Mouse (Mus musculus): Measurements from ENCODE around the gene Sirpa.
A peak's percentile ranks its signal among the peaks of the same experiment; 100 is the strongest.

The Sirpa gene

DNA sequence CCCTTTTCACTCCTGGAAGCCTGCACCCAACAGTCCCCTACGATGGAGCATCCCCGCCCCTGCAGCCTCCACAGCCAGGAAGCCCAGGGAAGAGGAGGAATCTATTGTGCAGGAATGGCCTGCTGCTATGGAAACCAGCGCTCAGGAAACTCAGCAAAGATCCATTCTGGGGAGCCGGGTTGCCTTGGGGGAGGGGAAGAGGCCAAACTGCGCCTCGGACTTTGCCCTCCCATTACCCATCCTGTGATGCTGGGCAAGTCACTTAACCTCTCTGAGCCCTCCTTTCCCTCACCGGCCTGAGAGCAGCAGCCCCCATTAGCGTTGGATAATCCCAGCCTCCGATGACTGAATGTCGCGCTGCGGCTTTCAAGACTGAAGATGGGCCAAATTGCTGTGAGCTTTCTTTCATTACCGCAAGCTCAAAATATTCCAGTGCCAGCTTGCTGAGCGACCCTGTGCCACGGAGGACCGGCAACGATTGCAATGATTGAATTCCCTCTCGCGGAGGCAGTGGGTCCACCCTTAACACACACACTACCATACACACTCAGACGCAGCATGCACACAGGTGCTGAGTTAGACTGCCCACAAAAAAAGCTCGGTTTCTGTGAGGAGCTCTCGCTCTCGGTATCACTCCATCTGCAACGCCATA, 18.1 kb upstream of the Sirpa start:
- TF ChIP-seq GATA4 (IDR thresholded peaks at IDR 0.05; ENCODE audit: insufficient replicate concordance, low read length) = no peak

DNA sequence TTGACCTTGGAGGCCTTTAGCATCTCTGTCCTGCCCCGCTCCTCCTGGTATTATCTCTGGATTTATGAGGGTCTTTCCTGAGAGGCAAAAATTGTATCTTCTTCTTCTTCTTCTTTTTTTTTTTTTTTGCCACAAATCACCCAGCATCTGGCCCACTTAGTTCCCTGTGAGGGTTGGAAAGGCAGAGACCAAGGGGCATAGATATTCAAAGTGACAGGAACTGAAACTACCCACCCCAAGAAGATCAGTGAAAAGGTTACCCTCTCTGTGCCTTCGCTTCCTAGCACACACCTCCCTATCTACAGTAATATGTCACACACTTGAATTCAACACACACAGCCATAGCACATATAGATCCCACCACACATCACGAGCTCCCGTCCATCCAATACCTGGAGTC, 17.5 kb upstream of the Sirpa start:
- TF ChIP-seq GATA4 (IDR thresholded peaks at IDR 0.05; ENCODE audit: insufficient replicate concordance, low read length) = no peak

DNA sequence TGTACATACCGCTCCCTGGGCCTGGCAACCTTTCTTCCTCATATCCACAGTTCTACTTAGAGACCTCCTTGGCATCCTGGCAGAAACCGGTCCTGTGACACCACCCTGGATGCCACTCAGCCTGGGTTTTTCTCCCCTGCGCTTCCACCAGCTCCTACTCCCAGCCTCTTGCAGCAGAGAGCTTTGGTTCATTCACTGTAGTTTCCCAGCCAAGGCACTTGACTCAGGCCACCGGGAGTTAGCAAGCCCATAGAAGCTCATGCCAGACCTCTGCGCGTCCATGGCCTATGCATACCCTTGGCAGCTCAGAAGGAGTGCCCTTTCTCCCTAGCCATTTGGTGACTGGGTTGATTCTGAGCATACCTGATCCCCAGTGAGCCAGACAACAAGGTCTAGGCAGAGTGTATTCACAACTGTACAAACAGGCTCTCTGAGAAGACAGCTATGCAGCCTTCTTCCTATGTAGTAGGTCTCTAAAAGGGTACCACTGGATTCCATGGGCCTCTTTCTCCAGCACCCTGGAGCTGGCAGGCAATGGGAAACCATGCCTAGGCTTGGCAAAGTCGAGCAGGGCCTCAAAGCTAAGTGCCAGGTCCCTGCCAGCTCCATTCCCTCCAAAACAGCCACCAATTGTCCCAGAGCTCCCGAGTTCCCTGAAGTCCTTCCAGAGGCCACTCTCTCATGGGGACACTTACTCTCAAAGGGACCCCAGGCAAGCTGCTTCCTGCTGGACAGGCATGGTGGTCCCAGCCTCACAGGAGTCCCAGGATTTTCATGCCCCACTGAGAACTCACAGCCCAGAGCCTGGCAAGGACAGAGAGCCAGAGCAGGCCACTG, 15.8 kb upstream of the Sirpa start:
- no peak for TF ChIP-seq GATA4 (IDR thresholded peaks at IDR 0.05; ENCODE audit: insufficient replicate concordance, low read length)

DNA sequence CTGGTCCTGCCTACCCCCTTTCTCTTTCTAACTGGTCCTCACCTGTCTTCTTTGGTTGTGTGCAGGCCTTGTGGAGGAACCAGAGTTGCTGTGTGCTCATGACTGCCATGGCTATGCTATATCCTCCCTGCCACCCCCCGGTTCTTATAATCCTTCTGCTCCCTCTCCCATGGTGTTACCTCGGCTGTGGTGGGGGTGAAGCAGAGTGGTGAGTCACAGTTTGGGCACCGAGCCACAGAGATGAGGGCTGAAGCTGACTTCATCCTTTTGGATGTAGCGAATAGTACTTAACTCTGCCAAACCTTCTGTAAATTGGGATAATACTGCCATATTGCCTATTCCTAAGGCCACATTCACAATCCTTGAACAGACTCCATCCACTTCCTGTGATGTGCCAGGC, 12.0 kb upstream of the Sirpa start:
- no peak for TF ChIP-seq GATA4 (IDR thresholded peaks at IDR 0.05; ENCODE audit: insufficient replicate concordance, low read length)

DNA sequence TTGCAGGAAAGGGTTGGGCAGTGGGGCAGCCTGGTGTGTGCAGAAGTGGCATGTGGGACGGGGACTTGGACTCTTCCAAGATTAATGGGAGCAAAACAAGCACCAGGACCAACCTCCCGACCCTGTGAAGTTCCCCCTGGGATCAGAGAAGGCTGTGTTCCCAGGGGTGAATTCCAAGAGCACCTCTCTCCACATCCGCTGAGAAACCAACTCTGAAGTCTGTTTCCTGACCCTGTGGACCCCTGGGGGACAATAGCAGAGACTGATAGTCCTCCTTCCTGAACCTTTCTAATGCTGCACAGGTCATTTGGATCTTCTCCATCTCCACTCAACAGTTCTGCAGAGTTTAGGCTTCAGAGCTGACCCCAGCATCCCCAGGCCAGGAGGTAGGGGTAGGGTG, 10.8 kb upstream of the Sirpa start:
- peak; percentile 10; the same call in 1 of the 2 replicates for TF ChIP-seq GATA4 (IDR thresholded peaks at IDR 0.05; ENCODE audit: insufficient replicate concordance, low read length)

DNA sequence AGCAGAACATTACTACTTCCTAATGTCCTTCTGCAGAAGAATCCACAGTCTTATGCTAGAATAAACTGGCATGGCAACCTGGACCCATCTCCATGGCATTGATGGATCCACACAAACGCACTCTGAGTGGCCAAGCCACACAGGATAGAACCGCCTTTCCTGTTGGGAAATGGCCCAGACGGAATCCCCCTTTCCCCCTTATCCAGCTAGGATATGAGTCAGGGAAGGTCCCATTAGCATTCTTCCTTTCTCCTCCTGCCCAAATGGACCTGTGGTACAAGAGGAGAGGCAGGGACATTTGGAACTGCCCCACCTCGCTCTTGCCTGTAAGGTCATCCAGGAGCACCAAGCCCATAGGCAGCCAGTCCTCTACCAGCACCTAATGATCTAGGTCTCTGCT, 10.4 kb upstream of the Sirpa start:
- no peak for TF ChIP-seq GATA4 (IDR thresholded peaks at IDR 0.05; ENCODE audit: insufficient replicate concordance, low read length)

DNA sequence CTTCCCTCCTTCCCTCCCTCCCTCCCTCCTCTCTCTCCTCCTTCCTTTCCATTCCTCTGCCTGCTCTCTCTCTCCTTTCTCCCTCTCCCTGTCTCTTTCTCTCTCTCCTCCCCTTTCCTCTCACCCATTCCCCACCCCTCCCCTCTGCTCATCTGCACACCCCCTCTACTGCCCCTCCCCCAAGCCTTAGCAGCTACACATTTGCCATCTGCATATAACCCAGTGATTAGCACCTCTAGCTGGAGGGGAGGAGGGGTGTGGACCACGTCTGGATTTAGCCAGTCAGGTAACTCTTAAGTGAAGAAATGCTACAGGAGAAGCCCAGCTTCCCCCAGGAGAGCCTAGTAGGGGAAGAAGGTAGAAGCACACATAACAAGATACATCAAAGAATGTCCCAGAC, 7.7 kb upstream of the Sirpa start:
- TF ChIP-seq GATA4 (IDR thresholded peaks at IDR 0.05; ENCODE audit: insufficient replicate concordance, low read length) = no peak

DNA sequence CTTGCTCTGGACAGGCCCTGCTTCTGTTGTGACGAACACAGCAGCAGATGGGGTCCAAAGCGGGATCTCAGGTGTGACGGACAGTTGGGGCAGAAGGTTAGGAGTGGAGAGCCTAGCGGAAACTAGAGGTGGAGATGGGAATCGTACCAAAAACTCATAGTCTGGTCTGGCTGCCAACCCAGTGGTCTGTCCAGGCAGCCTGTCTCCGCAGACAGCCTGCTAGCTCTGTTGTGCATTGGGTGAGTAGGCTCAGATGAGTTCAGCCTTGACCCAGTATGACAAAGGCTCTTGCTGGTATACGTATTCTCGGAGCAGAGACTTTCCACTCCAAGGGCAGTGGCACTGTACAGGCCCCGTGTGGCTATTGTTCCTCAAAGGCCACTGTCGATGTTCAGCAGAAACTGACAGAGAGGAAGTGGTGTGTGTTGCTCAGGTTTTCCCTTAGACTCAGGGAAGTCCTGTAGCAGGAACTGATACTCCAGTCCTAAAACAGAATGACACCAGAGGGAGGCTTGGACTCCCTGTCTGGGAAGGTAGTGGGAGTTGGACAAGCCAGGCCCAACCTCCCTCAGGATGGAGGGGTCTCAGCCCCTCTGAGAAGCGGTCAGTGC, 6.6 kb upstream of the Sirpa start:
- no peak for TF ChIP-seq GATA4 (IDR thresholded peaks at IDR 0.05; ENCODE audit: insufficient replicate concordance, low read length)

DNA sequence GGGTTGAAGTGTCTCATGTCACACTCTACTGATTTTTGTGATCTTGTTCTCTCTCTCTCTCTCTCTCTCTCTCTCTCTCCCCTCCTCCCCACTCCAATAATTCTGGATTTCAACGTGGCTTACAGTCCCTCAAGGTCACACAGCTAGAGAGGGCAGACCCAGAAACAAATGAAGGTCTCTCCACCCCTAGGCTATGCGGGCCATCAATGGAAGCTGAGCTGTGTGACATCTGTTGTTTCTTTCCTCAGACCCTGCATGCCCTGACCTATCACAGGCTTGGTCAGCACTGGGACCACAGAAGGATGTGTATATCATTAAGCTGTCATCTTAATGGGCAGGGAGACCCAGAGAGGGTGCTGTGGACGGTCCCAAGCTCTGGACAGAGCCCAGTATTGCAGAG, 5.4 kb upstream of the Sirpa start:
- TF ChIP-seq GATA4 (IDR thresholded peaks at IDR 0.05; ENCODE audit: insufficient replicate concordance, low read length) = no peak

DNA sequence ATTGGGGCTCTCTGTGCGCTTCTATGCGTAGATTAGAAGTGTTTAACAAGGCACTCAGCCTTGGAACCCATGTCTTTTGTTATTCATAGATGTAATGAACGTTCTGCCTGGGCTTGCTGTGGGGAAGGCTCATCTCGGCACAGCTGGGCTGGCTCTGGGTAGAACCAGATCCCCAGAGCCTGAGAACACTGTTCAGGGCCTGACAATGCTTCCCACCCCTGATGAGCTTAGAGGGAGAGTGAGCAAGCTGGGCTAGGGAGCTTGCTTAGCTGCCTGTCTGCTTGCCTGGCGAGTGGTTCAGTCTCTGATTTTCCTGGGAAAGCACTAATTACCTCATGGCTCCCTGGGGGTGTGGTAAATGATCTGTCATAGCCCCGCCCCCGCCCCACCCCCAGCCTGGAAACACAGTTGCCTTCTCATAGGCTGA, 4.8 kb upstream of the Sirpa start:
- no peak for TF ChIP-seq GATA4 (IDR thresholded peaks at IDR 0.05; ENCODE audit: insufficient replicate concordance, low read length)

DNA sequence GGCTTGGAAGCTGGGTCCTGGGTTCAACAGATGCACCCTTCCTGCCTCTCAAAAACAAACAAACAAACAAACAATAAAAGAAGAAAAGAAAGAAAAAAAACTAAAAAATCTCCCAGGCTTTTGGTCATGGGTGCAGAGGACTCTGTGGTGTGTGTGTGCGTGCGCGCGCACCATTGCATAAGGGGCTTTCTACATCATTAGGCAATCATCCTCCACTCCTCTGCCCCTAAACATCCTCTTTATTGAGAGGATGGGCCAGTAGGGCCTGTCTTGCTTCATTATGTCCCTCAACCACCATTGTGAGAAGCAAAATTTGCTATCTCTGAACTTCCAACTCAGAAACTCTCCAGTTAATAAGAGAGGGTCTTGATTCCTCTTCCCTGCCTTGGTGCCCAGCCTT, 738 bp upstream of the Sirpa start:
- TF ChIP-seq GATA4 (IDR thresholded peaks at IDR 0.05; ENCODE audit: insufficient replicate concordance, low read length) = no peak

DNA sequence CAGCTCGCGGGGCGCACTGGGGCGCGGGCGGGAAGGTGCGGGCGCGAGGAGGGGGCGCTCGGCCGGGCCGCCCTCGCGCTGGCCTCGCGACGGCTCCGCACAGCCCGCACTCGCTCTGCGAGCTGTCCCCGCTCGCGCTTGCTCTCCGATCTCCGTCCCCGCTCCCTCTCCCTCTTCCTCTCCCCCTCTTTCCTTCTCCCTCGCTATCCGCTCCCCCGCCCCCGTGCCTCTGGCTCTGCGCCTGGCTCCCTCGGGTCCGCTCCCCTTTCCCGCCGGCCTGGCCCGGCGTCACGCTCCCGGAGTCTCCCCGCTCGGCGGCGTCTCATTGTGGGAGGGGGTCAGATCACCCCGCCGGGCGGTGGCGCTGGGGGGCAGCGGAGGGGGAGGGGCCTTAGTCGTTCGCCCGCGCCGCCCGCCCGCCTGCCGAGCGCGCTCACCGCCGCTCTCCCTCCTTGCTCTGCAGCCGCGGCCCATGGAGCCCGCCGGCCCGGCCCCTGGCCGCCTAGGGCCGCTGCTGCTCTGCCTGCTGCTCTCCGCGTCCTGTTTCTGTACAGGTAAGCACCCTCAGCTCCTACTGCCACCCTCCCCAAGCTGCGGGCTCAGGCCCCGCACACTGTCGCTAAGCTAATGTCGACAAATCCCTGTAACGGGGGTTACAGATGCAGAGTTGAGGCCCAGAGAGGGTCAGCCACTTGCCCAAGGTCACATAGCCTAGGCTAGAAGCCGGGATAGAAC, 673 bp downstream of the Sirpa start:
- no peak for TF ChIP-seq GATA4 (IDR thresholded peaks at IDR 0.05; ENCODE audit: insufficient replicate concordance, low read length)

DNA sequence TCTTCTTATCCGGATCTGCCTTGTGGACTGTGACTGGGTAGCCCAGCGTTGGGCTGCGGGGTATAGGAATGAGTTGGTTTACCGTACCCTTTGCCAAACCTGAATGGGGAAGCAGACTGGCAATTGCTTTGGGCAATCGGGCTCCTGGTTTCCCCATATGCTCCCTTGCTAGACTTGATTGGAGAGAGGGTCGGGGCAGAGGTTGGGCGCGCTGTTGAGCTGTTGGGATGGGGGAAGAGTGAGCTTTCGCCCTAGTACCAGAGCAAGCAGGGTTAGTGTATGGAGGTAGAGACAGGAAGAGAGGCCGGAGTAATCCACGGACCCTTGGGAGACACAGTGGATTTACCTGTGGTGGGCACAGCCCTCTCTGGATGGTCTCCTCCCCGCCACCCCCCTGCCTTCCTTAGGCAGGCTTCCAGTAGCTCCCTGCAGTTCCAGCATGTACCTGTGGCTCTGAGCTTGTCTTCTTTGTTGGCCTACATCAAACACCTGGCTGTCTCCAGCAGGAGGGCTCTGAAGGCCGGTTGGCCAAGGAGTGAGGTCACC, 1.3 kb downstream of the Sirpa start:
- TF ChIP-seq GATA4 (IDR thresholded peaks at IDR 0.05; ENCODE audit: insufficient replicate concordance, low read length) = no peak

DNA sequence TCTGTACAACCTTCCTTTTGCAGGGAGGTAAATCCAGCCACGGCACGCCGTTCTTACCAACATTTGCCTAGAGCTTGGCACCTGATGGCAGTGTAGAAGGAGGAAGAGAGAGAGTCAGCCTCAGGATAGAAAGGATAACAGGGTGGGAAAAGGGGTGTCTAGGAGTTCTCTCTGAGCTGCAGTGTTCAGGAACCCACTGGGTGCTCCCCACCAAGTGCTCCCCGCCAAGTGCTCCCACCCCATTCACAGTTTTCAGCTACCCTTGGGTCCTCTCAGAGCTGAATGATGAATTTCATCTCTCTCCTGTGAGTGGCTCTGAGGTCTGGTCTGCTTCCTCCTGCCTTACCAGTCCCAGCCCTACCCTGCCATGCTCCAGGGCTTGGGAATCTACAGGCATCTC, 1.9 kb downstream of the Sirpa start:
- no peak for TF ChIP-seq GATA4 (IDR thresholded peaks at IDR 0.05; ENCODE audit: insufficient replicate concordance, low read length)

DNA sequence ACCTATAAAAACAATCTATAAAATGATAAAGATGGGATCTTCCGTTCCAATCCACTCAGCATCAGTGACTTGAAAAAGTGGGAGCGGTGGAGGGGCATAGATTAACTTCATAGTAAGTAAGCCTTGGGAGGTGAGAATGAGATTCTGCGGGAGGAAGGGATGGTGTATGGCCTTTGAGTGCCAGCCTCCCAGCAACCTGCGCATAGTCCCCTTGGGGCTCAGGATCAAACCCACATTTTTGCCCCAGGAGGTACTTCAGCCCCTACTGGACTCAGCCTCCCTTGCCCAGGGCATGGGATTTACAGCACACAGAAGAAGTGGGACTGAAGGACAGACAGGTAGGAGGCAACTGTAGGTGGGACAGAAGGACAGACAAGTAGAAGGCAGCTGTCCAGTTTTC, 2.6 kb downstream of the Sirpa start:
- no peak for TF ChIP-seq GATA4 (IDR thresholded peaks at IDR 0.05; ENCODE audit: insufficient replicate concordance, low read length)

All from liver, adult (tissue).